Mouse (Mus musculus) ES-E14 (cell line): ENCODE results near the gene Zbtb40.

Experiments used
- CHD2 ChIP-seq: IDR thresholded peaks from 2 replicates; pipeline ENCODE4 v1.6.1; 2014; ENCODE audit warnings: mild to moderate bottlenecking, low read depth, low read length, inconsistent platforms
- HCFC1 ChIP-seq: IDR thresholded peaks from 2 replicates; pipeline ENCODE4 v1.6.1; 2012; ENCODE audit warnings: low read length, inconsistent platforms, borderline replicate concordance; ENCODE audit not compliant: insufficient read depth
- ZNF384 ChIP-seq: IDR thresholded peaks from 2 replicates; pipeline ENCODE4 v1.6.1; 2012; ENCODE audit warnings: low read depth, low read length, inconsistent platforms

GRCm38 (mm10) chr4:136977244-136977643, 71.4 kb downstream of the Zbtb40 start:
- TF ChIP-seq ZNF384 = no peak
- no peak for TF ChIP-seq HCFC1
- no peak for TF ChIP-seq CHD2
